Mouse (Mus musculus) bone marrow, adult 2 months (tissue): ENCODE results near the gene Pf4. TPM values are rescaled to one million over a fixed set of nuclear protein-coding genes. Genes with fewer than 3 reads are reported as not detected.

Experiments
- H3K27ac ChIP-seq: fragments of 200-500 bp; 2 replicates; pipeline ENCODE4 v1.5.1; 2012; ENCODE audit warnings: low read depth, mild to moderate bottlenecking, control low read depth, inconsistent platforms, low read length; ENCODE audit not compliant: control insufficient read depth, poor library complexity, insufficient read depth
- H3K4me1 ChIP-seq: fragments of 200-500 bp; 2 replicates; pipeline ENCODE4 v1.6.1; 2011; ENCODE audit warnings: low read length; ENCODE audit not compliant: control insufficient read depth, insufficient read depth
- H3K4me3 ChIP-seq: fragments of 200-500 bp; replicated peaks from 2 replicates; pipeline ENCODE3; 2011; ENCODE audit warnings: mild to moderate bottlenecking, low read depth, low read length, control low read depth; ENCODE audit not compliant: control insufficient read depth
- CTCF ChIP-seq: fragments of 200-500 bp; IDR thresholded peaks from 2 replicates; pipeline ENCODE4 v1.5.1; 2011; ENCODE audit warnings: low read length, control low read depth; ENCODE audit not compliant: control insufficient read depth, insufficient read depth
- POLR2A ChIP-seq: fragments of 200-500 bp; IDR thresholded peaks from 2 replicates; pipeline ENCODE4 v1.6.1; 2011; ENCODE audit warnings: low read depth, mild to moderate bottlenecking, control low read depth, low read length, borderline replicate concordance; ENCODE audit not compliant: control insufficient read depth
- WGBS: fragments of 180-500 bp; shearing (Covaris S2); methylation state at CpG from one replicate; pipeline ENCODE4 v1.1.7; 2018; 5-methylcytosine and 5-hydroxymethylcytosine counted together
- polyA plus RNA-seq: library from polyadenylated mRNA; stranded (reverse); fragments of >200 nt; gene quantifications from 2 replicates; pipeline ENCODE4 v1.2.4, GENCODE M21; 2011; ENCODE audit warnings: low replicate concordance; ENCODE audit not compliant: missing spikeins, insufficient read depth, insufficient read length

The Pf4 gene
- polyA plus RNA-seq, 1 experiment: 431 TPM

DNA sequence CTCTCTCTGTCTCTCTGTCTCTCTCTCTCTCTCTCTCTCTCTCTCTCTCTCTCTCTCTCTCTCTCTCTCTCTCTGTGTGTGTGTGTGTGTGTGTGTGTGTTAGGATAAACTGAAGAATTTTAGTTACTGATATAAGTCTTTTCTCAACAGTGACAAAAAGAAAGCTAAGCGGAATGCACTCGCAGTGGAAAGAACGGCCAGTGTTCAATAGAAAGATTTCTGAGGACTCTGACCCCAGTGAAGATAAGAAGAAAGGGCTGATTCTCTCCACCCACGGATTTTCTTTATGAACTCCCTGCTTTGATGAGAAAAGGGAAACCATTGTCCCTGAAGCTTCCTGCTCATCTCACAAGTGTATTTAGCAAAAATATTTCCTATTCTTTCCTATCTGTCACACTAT lies 11.9 kb upstream of the Pf4 start:
- Histone ChIP-seq H3K4me1 (no peaks in the 10 kb centered on the region; the same call in 1 of the 2 replicates), H3K4me3 (no peak overlapping the region), H3K27ac (no peak overlapping the region)
- 66% methylated on average over 4 of the region's 4 CpGs for WGBS
- no peak for TF ChIP-seq CTCF
- TF ChIP-seq POLR2A: no peak

DNA sequence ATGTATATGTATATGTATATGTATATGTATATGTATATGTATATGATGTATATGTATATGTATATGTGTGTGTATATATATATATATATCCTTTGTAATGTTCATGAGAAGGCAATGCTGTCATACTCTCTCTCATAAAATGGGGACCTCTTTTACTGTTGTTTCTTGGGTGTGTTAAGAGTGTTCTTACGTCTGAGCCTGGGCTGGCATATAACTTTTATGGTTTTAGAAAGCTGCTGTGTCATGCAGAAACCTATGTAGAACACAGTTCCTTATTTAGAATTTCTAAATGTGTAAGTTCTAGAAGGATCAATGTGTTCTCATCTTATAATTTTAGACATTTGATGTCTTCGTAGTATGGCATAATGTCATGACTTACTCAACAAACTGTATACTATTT lies 11.4 kb upstream of the Pf4 start:
- H3K4me3 ChIP-seq: no peak overlapping the region
- TF ChIP-seq POLR2A (no peak), CTCF (no peak)
- H3K4me1 ChIP-seq: no peaks in the 10 kb centered on the region; the same call in 1 of the 2 replicates
- 54% methylated on average over 2 of the region's 2 CpGs for WGBS
- no peak overlapping the region for H3K27ac ChIP-seq

DNA sequence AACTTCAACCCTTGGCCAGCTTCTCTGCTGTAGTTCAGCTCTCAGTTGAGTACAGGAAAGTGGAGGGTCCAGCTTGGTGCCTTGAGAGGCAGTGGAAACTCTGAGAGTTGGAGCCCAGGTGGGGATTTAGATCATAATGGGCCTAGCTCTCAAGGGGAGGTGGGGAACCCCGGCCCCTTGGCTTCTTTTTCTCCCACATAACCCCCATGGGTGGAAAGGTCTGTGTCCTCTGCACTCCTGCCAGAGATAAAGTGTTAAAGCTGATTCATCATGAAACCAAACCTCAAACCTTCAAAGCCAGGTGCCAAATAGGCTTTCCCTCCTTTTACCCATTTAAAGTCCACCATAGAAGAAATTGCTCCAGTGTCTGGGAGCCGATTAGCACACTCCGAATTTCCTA lies 10.4 kb upstream of the Pf4 start:
- 77% methylated on average over 3 of the region's 3 CpGs for WGBS
- Histone ChIP-seq H3K4me1 (no peaks in the 10 kb centered on the region; the same call in 1 of the 2 replicates), H3K27ac (no peak overlapping the region), H3K4me3 (no peak overlapping the region)
- TF ChIP-seq CTCF (no peak), POLR2A (no peak)

DNA sequence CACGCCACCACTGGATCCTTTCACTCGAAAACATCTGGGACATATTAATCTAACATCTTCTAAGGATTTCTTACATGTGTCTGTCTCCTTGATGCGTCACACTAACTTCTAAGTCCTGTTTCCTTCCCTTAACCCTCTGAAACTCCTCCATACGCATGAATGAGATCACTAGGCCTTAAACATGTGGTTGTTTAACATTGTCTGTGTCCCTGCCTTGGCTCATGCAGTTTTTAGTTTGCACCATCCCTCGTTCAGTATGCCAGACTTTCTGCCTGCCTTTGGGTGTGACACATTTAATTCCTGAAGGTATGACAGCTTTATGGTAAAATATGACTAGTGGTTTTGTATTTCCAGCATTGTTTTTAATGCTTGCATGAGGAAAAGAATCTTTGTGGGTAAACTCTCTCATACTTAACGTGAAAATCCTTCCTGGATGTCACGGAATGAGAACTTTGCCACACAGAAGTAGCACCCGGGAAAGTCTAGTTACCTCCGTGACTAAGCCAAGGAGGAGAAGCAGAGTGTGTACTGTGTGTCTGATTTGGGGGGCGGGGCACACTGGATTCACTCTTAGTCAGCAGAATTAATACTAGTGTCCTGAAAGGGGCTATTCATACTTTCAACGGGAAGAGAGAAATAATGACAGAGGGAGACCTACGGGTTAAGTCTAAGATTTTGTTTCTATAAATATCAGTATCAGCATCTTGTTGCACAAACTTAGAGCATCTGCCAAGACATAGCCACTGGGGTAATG lies 8.1 kb upstream of the Pf4 start:
- Histone ChIP-seq H3K4me1 (no peaks in the 10 kb centered on the region; the same call in 1 of the 2 replicates), H3K4me3 (no peak overlapping the region), H3K27ac (no peak overlapping the region)
- WGBS: 76% methylated on average over 12 of the region's 12 CpGs
- TF ChIP-seq POLR2A (no peak), CTCF (no peak)

DNA sequence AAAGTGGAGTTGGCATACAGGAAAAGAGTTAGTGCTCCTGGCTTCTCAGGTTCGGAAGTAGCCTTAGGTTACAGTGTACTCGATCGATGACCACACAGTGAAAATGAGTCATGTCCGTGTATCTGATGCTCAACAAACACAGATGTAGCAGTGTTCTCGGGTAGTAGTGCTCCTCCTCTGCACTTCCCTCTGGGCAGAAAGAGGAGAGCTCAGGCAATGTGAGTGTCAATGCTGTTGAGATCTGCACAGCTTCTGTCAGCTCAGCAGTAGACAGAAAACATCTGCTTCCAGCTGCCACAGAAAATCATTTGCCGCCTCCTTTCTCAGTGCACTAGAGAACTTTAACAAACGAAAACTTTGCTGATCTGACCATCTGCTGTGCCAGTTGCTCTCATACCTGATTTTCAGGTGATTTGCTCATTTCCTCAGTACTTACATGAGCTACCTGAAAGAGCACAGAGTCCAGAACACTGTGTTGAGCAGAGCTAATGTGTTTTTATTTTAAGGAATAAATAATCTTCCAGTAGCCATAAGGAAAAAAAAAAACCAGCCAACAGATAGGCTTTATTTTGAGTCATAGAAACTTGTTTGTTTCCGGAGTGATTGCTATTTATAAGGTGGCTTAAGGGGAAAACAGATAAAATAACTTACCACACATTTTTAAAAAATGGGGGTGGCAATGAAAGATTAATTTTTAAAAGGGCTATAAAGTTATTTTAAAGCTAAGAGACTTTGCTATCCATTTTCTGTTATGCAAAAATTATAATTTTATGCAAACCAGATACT lies 6.2 kb upstream of the Pf4 start:
- no peak for TF ChIP-seq CTCF
- TF ChIP-seq POLR2A: no peak
- 74% methylated on average over 8 of the region's 8 CpGs for WGBS
- Histone ChIP-seq H3K27ac (no peak overlapping the region), H3K4me1 (no peaks in the 10 kb centered on the region; the same call in 1 of the 2 replicates), H3K4me3 (no peak overlapping the region)

DNA sequence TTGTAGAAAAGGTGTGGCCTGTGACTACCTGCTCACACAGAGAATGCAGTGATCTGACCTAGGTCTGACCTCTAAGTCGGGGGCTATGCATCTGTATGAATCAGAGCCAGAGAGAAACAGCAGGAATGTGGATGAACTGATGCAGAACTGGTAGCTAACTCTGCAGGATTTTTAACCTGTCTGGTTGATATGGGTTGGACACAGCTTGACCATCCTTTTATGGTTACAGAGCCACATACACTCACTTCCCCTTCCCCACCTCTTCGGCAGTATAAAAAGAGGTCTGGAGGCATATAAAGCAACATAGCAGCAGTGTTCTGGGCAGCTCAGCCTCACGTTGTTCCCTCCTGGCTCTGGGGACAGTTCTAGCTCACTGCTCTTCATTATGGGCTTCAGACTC lies 4.0 kb upstream of the Pf4 start, which contains the start of gene Ppbp:
Ppbp (plus strand) TSS at position 301 of the 400 bp plus-strand sequence.
- Histone ChIP-seq H3K4me3 (peak within 1 kb of the TSS; percentile 7), H3K27ac (no peak within 1 kb of the TSS), H3K4me1 (no peaks in the 10 kb centered on the region; the same call in 1 of the 2 replicates)
- WGBS: 24% methylated on average over 3 of the region's 3 CpGs
- TF ChIP-seq CTCF (no peak), POLR2A (no peak)

DNA sequence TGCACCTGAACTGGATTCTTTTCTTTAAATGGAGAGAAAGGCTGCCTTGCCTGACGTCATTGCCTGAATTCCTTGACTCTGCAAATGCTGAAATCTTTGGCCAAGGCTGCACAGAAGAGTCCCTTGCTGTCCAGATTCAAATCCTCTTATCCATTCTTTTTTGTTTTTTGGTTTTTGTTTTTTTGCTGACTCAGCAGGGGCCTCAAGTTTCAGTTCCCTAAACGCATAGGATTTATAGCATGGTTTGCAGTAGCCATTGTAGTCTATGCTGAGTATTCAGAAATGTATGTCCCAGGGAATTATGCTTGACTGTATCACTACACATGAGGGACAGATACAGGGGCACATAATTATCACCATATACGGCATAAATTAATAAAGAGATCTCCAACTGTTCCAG lies 866 bp upstream of the Pf4 start:
- Histone ChIP-seq H3K27ac (no peak overlapping the region), H3K4me1 (peaks cover 1% of the 10 kb centered on the region; the same call in 1 of the 2 replicates), H3K4me3 (no peak overlapping the region)
- TF ChIP-seq CTCF (no peak), POLR2A (no peak)
- WGBS: 29% methylated on average over 3 of the region's 3 CpGs

DNA sequence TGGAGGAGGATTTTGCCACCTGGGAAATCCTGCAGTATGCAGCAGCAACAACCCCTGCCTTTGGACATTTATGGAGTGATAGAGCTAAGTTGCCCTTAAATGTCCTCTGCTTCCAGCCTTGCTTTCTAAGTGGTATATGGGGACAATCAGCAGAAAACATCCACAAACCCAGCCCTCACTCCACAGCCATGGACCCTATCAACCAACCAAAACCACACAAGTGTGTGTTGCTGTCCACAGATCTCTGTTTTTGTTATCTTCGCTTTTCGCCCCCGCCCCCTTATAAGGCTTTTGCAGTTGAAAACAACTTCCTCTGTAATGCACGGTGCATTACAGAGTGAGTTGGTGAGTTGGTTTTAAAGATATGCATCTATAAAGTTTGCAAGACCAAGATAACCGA lies 3.3 kb downstream of the Pf4 start:
- TF ChIP-seq POLR2A: no peak
- TF ChIP-seq CTCF: no peak
- Histone ChIP-seq H3K4me3 (no peak overlapping the region), H3K4me1 (peaks cover 2% of the 10 kb centered on the region; the same call in 1 of the 2 replicates), H3K27ac (no peak overlapping the region)
- WGBS: 8% methylated on average over 5 of the region's 5 CpGs

DNA sequence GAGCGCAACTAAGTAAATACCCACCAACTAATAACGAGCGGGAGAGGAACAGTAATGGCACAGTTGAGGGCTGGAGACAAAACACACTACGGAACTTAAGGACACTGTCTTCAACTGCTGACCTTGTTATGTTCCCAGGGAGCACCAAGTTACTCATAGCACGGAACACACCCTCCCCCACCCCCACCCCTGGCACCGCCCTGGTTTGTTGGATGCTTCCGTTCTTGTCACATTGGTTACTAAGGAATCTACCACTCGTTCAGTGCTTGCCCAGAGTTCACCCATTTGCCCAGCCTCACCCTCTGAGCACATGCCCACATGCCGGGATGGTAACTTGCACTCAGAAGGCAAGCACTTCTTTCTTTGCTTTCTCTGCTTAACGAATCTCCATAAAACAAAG lies 5.4 kb downstream of the Pf4 start:
- H3K4me1 ChIP-seq: peaks cover 2% of the 10 kb centered on the region; the same call in 1 of the 2 replicates
- no peak for TF ChIP-seq CTCF
- TF ChIP-seq POLR2A: no peak
- WGBS: 87% methylated on average over 10 of the region's 10 CpGs
- no peak overlapping the region for H3K27ac ChIP-seq
- no peak overlapping the region for H3K4me3 ChIP-seq
